Mouse (Mus musculus) ovary, postnatal 36 days (tissue): ENCODE results near the gene Egln1.

Experiments used
- DNase-seq: peaks from one replicate; pipeline ENCODE4 v3.0.0; 2022; ENCODE audit warnings: low spot score, mixed read lengths

Gene Egln1

DNA sequence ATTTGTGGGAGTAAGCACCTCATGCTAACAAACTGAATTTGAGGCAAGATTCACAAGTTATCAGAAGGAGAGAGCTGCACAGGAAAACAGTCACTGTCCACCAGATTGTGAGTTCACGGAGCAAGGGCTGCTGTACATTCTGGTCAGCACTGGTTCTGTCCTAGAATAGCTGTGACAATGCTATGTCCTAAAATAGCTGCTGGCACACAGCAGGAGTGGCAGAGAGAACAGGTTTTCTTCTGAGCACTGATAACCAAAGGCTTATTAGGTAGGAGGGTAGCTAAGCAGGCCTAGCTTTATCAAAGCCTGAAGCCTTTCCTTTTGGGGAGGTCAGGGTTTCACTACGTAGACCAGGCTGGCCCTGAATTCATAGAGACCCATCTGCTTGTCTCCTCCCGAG lies 88.9 kb downstream of the Egln1 start:
- no peak for DNase-seq

DNA sequence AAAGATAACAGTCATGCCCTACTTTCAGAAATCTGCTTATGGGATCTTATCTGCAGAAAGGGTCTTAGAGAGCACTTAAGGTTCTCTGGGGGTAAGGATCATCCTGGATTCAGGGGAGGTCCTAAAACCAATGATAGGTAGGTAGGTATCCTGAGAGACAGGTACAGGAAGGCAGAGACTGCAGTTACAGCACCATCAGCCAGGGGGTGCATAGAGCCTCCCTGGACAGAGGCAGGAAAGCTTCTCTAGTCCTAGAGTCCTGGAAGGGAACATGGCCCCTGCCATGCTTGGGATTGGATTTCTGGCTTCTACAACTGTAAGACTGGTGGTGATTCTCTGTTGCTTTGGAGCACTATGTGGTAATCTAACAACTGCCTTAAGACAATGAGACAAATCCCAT lies 89.7 kb downstream of the Egln1 start:
- no peak for DNase-seq
